Mouse (Mus musculus): ENCODE data around the gene Hid1.

DNA sequence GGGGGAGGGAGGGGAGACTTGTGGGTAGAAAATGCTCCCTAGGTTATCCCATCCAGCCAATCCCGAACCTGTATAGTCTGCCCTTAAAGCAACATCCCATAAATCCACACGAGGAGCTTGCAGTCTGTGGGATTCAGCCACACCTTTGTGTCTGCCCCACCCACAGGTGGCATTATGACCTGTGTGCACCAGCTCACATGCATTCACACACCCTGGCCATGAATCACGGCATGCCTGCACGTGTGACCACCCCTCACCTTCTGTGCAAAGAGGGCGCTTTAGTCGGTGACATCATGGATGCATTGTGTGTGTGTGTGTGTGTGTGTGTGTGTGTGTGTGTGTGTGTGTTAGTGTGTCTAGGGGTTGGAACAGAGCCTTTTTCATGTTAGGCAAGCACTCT is 25.7 kb downstream of the Hid1 start:
- TF ChIP-seq CTCF (IDR thresholded peaks at IDR 0.05; ENCODE audit: control insufficient read depth, insufficient read depth, insufficient read length) (no peak), MYOD1 (IDR thresholded peaks at IDR 0.05; ENCODE audit: control insufficient read depth, insufficient read length, low read depth) (no peak)

Data from C2C12 (cell line).